Mouse (Mus musculus) liver, adult 2 months (tissue): ENCODE measurements around the gene Themis3. TPM values are rescaled to one million over a fixed set of nuclear protein-coding genes. Genes with fewer than 3 reads are reported as not detected.
A peak's percentile ranks its signal among the peaks of the same experiment; 100 is the strongest.

Source experiments
- DNase-seq: peaks from one replicate; pipeline ENCODE4 v3.0.0-alpha.2; 2011; ENCODE audit warnings: low read depth, low spot score; ENCODE audit errors: extremely low read depth
- H3K27ac ChIP-seq: fragments of 200-500 bp; replicated peaks from 2 replicates; pipeline ENCODE4 v1.5.1; 2012; ENCODE audit warnings: low read depth, mild to moderate bottlenecking, control low read depth, inconsistent platforms, low read length; ENCODE audit not compliant: insufficient read depth
- H3K27me3 ChIP-seq: fragments of 200-500 bp; 2 replicates; pipeline ENCODE4 v1.6.1; 2012; ENCODE audit warnings: mild to moderate bottlenecking, moderate library complexity, low read length, inconsistent platforms; ENCODE audit not compliant: control insufficient read depth, insufficient read depth
- H3K36me3 ChIP-seq: fragments of 200-500 bp; 2 replicates; pipeline ENCODE4 v1.6.1; 2012; ENCODE audit warnings: low read length, inconsistent platforms; ENCODE audit not compliant: control insufficient read depth, insufficient read depth
- H3K4me1 ChIP-seq: fragments of 200-500 bp; 2 replicates; pipeline ENCODE4 v1.6.1; 2011; ENCODE audit warnings: low read length; ENCODE audit not compliant: control insufficient read depth, insufficient read depth
- H3K4me3 ChIP-seq: fragments of 200-500 bp; 2 replicates; pipeline ENCODE4 v1.5.1; 2011; ENCODE audit warnings: low read depth, mild to moderate bottlenecking, control low read depth, low read length, moderate library complexity; ENCODE audit not compliant: insufficient read depth
- H3K79me2 ChIP-seq: fragments of 200-500 bp; 2 replicates; pipeline ENCODE4 v1.6.1; 2012; ENCODE audit warnings: inconsistent platforms, mild to moderate bottlenecking, low read length, moderate library complexity; ENCODE audit not compliant: control insufficient read depth, insufficient read depth
- H3K9ac ChIP-seq: fragments of 200-500 bp; 2 replicates; pipeline ENCODE4 v1.6.1; 2012; ENCODE audit warnings: low read depth, mild to moderate bottlenecking, control low read depth, inconsistent platforms, low read length
- CTCF ChIP-seq: fragments of 200-500 bp; IDR thresholded peaks from 2 replicates; pipeline ENCODE4 v1.5.1; 2011; ENCODE audit warnings: low read depth, low read length, control low read depth
- POLR2A ChIP-seq: fragments of 200-500 bp; IDR thresholded peaks from 2 replicates; pipeline ENCODE4 v1.6.1; 2011; ENCODE audit warnings: low read length, control low read depth; ENCODE audit not compliant: insufficient read depth; ENCODE audit errors: extremely low read depth
- WGBS: fragments of 180-500 bp; shearing (Covaris S2); methylation state at CpG from one replicate; pipeline ENCODE4 v1.1.7; 2018; 5-methylcytosine and 5-hydroxymethylcytosine counted together
- polyA plus RNA-seq: library from polyadenylated mRNA; depleted of rRNA; stranded (reverse); fragments of >200 nt; gene quantifications from 2 replicates; pipeline ENCODE4 v1.2.3, GENCODE M21; 2012
- total RNA-seq: library from RNA; depleted of rRNA; stranded (reverse); fragments of >200 nt; gene quantifications from 2 replicates; pipeline ENCODE4 v1.2.3, GENCODE M21; 2014

The Themis3 gene
- total and polyA plus RNA-seq, 2 experiments: not detected

- Histone ChIP-seq H3K4me3 (no peak overlapping the region), H3K79me2 (no peaks in the 10 kb centered on the region), H3K27me3 (no peaks in the 10 kb centered on the region), H3K4me1 (no peaks in the 10 kb centered on the region), H3K9ac (no peak overlapping the region), H3K36me3 (no peaks in the 10 kb centered on the region), H3K27ac (no peak overlapping the region)
- TF ChIP-seq POLR2A: no peak
- WGBS: 88% methylated on average over 10 of the region's 10 CpGs
- no peak for DNase-seq
Observed at GRCm38 (mm10) chr17:66586741-66587140, 7.7 kb downstream of the Themis3 start.

GRCm38 (mm10) chr17:66586078-66586477, 8.3 kb downstream of the Themis3 start:
- no peak overlapping the region for H3K4me3 ChIP-seq
- DNase-seq: no peak
- H3K79me2 ChIP-seq: no peaks in the 10 kb centered on the region
- H3K36me3 ChIP-seq: no peaks in the 10 kb centered on the region
- no peak overlapping the region for H3K27ac ChIP-seq
- no peak overlapping the region for H3K9ac ChIP-seq
- no peaks in the 10 kb centered on the region for H3K4me1 ChIP-seq
- TF ChIP-seq POLR2A: no peak
- no peak for TF ChIP-seq CTCF
- no peaks in the 10 kb centered on the region for H3K27me3 ChIP-seq
- WGBS: 82% methylated on average over 13 of the region's 13 CpGs

- H3K9ac ChIP-seq: no peak overlapping the region
- H3K27ac ChIP-seq: no peak overlapping the region
- H3K79me2 ChIP-seq: no peaks in the 10 kb centered on the region
- H3K4me1 ChIP-seq: no peaks in the 10 kb centered on the region
- H3K36me3 ChIP-seq: no peaks in the 10 kb centered on the region
- no peaks in the 10 kb centered on the region for H3K27me3 ChIP-seq
- no peak for DNase-seq
- no peak overlapping the region for H3K4me3 ChIP-seq
- TF ChIP-seq POLR2A (no peak), CTCF (no peak)
- 72% methylated on average over 5 of the region's 5 CpGs for WGBS
Observed at GRCm38 (mm10) chr17:66580990-66581389, 13.4 kb downstream of the Themis3 start.

- WGBS: 18% methylated on average over 6 of the region's 6 CpGs
- Histone ChIP-seq H3K79me2 (no peaks in the 10 kb centered on the region), H3K4me3 (no peak overlapping the region), H3K27me3 (no peaks in the 10 kb centered on the region), H3K27ac (no peak overlapping the region), H3K4me1 (no peaks in the 10 kb centered on the region), H3K36me3 (no peaks in the 10 kb centered on the region), H3K9ac (no peak overlapping the region)
- DNase-seq: peak; percentile 10
- TF ChIP-seq CTCF: peak; percentile 64
- no peak for TF ChIP-seq POLR2A
Observed at GRCm38 (mm10) chr17:66578007-66578406, 16.4 kb downstream of the Themis3 start.

GRCm38 (mm10) chr17:66577507-66577906, 16.9 kb downstream of the Themis3 start:
- DNase-seq: no peak
- Histone ChIP-seq H3K4me1 (no peaks in the 10 kb centered on the region), H3K79me2 (no peaks in the 10 kb centered on the region), H3K9ac (no peak overlapping the region), H3K27ac (no peak overlapping the region), H3K4me3 (no peak overlapping the region), H3K36me3 (no peaks in the 10 kb centered on the region), H3K27me3 (no peaks in the 10 kb centered on the region)
- TF ChIP-seq CTCF: no peak
- TF ChIP-seq POLR2A: no peak
- 70% methylated on average over 6 of the region's 6 CpGs for WGBS

GRCm38 (mm10) chr17:66572677-66573060, 21.8 kb downstream of the Themis3 start:
- TF ChIP-seq POLR2A (no peak), CTCF (no peak)
- DNase-seq: no peak
- 77% methylated on average over 4 of the region's 4 CpGs for WGBS

More at GRCm38 (mm10) chr17:66572677-66573060, 21.8 kb downstream of the Themis3 start:
- no peaks in the 10 kb centered on the region for H3K4me1 ChIP-seq
- no peaks in the 10 kb centered on the region for H3K79me2 ChIP-seq
- no peak overlapping the region for H3K4me3 ChIP-seq
- no peak overlapping the region for H3K27ac ChIP-seq
- H3K36me3 ChIP-seq: no peaks in the 10 kb centered on the region
- no peaks in the 10 kb centered on the region for H3K27me3 ChIP-seq
- no peak overlapping the region for H3K9ac ChIP-seq
